Mouse (Mus musculus): ENCODE results near the gene Rasl12. TPM values are rescaled to one million over a fixed set of nuclear protein-coding genes. Genes with fewer than 3 reads are reported as not detected.
A peak's percentile ranks its signal among the peaks of the same experiment; 100 is the strongest.

Rasl12 gene
- total RNA-seq, 2 experiments from 2014 or later = 32.3 to 76.7 TPM

DNA sequence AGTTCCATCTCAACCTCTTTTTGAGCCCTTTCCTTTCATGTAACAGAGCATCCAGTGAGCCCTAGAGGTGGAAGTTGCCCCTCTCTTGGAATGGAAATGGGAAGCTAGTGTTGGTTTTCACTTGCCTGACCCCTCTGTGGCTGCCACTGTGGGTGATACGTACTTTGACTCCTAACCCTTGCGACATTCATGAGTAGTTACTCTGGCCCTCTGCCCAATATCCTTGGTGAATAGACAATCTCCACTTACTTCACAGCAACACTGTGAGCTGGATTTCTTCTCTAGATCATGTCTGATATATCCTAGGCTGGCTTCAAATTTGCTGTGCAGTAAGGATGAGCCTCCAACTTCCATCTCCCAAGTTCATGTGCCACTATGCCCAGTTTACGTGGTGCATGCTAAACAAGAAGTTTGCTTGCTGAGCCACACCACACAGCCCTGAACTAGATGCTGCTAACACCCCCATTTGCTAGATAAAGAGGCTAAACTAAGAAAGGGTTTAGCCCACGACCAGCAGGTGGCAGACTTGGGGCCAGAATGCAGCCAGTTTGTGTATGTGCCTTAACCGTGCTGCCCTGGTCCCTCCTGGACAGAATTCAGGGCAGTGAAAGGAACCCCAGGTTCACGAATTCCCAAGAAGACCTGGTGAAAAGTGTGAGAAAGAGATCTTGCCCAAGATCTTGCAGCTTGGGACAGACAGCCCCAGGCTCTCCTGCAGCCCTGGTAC is 5.5 kb upstream of the Rasl12 start:
- peak; percentile 84 for DNase-seq

GRCm38 (mm10) chr9:65393606-65394005 is 4.7 kb upstream of the Rasl12 start:
- DNase-seq = peak; percentile 43

GRCm38 (mm10) chr9:65394360-65394759 is 3.9 kb upstream of the Rasl12 start:
- DNase-seq = no peak

DNA sequence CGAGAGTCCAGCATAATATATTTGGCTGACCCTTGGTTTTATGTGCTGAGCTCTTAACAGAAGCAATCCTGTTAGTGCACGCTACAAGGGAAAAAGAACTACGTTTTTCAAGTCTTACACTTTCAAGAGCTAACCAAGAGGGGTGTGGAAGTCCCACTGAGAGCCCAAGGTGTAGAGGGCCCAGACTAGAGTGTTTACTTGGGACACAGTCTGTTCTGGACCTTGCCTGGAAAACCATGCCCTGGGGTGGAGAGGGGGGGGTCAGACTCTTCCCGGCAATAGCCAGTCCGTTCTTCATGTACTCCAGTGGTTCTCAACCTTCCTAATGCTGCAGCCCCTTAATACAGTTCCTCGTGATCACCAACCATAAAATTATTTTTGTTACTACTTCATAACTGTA is 1.6 kb downstream of the Rasl12 start:
- DNase-seq = no peak

DNA sequence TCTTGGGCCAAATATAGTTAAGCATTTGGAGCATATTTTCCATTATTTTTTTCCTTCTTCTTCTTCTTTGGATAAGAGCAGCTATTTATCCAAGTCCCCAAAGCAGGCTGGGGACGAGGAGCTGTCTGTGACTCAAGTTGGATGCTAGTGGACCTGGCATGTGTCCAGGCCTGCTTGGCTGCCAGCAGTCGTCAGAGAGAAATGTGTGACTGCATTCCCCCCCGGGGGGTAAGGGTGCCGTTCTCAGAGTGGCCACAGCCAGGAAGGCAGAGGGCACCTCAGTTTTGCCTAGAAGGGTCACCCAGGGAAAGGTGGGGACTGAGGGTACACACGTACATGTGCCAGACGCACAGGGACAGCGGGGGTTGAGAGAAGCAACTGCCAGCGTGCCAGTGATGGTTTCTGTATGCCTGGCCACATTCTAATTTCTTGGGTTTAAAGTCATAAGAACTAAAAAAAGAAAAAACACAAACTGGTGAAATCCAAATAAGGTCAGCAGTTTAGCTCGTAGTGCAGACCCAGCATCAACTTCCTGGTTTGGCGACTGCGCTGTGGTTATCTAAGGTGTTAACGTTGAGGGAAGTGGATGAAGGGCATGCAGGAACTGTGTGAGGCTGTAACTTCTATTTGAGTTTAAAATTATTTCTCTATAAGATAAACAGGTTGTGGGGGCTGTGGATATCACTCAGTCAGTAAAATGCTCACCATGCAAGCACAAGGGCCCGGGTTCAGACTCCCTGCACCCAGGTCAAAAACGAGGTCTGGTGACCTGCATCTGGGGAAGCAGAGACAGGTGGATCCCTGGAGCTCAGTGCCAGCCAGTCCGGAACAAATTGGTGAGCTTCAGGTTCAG is 6.3 kb downstream of the Rasl12 start:
- DNase-seq = peak; percentile 93

- DNase-seq = no peak
Observed at GRCm38 (mm10) chr9:65405184-65405449, 6.8 kb downstream of the Rasl12 start.

DNA sequence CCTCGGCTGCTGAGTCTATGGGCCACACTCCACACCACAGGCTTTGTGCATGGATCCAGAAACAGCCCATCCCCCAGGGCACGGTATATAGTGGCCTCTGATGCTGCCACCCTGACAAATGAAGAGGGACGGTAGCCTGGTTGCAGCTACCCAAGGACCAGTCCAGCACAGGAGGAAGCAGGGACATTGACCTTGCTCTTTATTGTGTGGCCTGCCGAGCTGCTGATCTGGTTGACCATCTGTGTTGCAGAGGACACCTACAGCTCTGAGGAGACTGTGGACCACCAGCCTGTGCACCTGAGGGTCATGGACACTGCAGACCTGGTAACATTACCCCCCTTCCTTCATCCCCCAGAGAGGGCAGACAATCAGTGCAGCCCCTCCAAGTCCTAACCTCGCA is 9.0 kb downstream of the Rasl12 start:
- DNase-seq = no peak

DNA sequence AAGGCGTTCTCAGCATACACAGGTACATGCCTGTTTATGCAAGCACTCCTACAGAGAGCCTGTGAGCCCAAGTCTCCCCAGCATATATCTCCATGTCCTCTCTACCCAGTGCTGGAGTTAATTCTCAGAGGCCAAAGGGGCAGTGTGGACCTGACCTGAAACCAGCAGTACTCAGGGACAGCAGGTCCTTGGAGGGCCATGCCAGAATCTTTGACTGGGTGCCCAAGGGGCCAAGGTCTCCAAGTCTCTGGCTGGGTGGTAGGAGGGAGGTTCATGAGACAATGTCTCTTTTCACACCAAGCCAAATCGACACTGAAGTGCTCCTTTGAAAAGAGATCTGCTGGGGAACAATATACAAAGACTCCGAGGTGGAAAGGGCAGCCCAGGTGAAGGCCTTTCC is 9.6 kb downstream of the Rasl12 start:
- DNase-seq = peak; percentile 57

DNA sequence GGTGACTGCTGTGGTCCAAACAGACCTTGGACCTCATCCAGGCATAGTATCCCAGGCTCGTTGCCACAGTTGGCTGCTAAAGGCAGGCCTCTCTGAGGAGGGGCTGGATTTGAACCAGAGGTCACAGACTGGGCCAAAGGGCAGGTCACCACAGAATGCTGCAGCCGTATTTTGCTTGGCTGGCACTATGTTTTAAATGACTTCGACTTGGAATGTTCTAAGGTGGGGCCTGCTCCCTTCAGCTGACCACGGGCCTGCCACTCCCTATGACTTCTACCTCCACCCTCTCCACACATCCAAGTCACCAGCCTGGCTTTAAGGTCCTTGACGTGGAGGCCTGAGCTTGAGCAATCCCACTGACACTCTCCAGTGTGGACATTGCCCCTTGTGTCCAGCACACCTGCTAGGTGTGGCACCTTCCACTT is 10.6 kb downstream of the Rasl12 start:
- peak; percentile 80 for DNase-seq

- no peak for DNase-seq
Observed at GRCm38 (mm10) chr9:65410378-65410777, 12.1 kb downstream of the Rasl12 start.

DNA sequence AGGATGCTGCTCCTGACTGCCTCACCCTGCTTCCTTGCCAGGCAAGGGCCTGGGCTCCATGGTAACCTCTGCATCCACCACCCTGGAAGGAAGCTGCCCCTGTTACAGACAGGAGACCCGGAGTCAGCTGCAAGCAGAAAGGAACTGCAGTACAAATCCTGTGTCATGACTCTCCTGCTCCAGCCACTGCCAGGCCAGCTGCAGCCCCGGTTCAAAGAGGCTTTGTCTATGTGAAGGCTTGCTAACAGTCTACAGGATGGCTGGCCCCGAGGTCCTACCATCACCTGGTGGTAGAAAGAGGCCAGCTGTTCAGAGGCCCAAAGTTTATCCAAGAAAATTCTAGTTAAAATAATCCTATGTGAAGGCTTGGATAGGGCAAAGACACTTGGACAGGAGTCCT is 13.0 kb downstream of the Rasl12 start:
- no peak for DNase-seq

DNA sequence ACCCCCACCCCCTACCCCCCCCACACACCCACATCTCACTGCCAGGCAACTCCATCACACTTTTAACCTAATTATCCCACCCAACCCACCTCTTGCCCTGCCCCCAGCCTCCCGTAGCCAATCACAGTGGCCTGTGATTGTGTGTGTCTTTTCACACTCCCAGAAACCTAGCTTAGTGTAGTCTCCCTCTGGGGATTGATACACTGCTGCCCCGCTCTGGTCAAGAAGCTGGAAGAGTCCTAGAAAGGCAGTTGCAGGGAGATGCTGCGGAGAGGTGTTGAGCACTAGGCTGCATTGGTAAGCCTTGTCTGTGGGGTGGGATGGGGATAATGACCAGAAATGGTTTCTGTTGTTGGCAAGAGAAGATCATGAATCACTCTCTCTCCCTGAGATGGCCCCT is 19.4 kb downstream of the Rasl12 start:
- no peak for DNase-seq

- DNase-seq = no peak
Observed at GRCm38 (mm10) chr9:65419633-65420032, 21.3 kb downstream of the Rasl12 start.

- DNase-seq = peak; percentile 44
Observed at GRCm38 (mm10) chr9:65422760-65423501, 24.6 kb downstream of the Rasl12 start, which contains the start of gene Slc51b. TSS of gene Slc51b (minus strand) at chr9:65422955.

DNA sequence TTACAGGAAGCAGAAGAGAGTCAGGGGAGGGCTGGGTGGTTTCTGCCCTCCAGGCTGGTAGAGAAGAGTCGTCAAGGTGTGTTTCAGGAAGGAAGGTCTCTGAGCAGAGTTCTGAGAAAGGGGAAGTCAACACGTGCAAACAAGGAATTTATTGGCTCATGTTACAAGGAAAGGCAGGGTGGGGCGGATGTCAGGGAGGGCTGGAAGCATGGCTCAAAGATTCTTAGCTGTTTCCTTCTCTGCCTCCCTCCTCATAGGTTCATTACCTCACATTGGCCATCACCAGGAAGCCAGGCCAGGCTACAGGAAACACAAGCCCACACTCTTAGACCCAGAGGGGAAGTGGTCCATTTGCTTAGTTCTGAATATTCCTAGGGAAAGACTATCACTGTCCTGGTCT is 26.1 kb downstream of the Rasl12 start:
- no peak for DNase-seq

DNA sequence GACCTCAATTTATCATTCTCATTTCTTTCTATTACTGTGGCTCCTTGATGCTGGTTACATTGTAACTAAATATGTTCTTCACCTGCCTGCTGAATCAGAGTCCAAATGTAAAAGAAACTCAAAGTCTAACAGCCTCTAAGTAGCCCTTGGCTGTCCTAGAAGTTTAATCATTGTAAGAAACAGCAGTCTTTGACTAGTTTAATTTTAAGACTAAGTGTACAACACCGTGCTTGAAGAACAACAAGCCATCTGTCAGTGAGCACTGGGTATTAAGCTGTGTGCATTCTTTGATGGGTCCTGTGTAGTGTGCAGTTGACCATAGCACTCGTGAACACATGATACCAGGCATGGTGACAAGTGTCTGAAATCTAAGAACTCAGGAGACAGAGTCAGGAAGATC is 29.2 kb downstream of the Rasl12 start:
- DNase-seq = no peak

DNA sequence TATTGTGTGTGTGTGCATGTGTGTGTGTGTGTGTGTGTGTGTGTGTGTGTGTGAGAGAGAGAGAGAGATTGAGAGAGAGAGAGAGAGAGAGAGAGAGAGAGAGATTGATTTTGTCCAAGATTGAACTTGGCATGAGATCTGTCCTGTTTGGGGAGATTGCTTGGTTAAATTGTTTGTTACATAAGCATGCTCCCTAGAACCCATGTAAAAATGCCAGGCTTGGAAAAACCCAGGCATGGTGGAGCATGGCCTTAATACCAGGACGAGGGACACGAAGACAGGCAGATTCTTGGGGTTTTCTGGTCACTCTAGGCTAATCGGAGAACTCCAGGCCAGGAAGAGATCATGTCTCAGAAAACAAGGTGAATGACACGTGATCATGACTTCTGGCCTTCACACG is 29.7 kb downstream of the Rasl12 start:
- DNase-seq = no peak

DNA sequence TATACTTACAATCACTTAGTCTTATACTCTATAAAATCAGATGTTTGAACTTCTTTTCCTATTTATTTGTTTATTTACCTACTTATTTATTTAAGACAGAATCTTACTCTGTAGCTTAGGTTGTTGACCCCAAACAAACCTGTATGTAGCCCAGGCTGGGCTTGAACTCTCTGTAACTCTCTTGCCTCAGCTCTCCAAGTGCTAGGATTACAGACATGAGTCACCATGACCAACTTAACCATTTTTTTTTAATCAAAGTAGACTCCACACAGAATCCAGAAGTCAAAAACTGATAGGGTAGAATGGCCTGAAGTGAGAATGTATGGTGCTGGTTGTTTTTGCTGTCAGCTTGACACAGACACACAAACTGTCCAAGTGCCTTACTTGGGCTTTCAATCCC is 32.1 kb downstream of the Rasl12 start:
- DNase-seq = no peak

GRCm38 (mm10) chr9:65430921-65431320 is 32.6 kb downstream of the Rasl12 start:
- no peak for DNase-seq

GRCm38 (mm10) chr9:65432236-65432635 is 33.9 kb downstream of the Rasl12 start:
- DNase-seq = peak; percentile 91

DNA sequence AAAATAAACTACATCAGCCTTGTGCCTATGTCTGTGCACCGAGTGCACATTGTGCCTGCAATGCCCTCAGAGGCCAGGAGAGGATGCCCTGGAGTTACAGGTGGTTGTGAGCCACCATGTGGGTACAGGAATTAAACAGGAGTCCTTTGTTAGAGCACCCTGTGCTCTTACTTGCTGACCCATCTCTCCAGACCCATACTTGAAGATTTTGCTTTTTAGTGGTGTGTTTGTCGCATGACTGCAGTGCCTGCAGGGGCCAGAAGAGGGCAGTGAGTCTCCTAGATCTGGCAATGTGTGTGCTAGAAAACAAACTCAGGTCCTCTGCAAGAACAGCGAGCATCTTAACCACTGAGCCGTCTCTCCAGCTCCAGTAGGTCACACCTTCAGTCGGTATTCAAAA is 35.8 kb downstream of the Rasl12 start:
- peak; percentile 73 for DNase-seq

- DNase-seq = no peak
Observed at GRCm38 (mm10) chr9:65435211-65435610, 36.9 kb downstream of the Rasl12 start.

GRCm38 (mm10) chr9:65435671-65436301 is 37.5 kb downstream of the Rasl12 start, which contains the start of gene Mtfmt:
TSS of gene Mtfmt (plus strand) at chr9:65435782.
- peak; percentile 96 for DNase-seq

All from adrenal gland, postnatal 10 days (tissue).